Mouse (Mus musculus) kidney, adult 2 months (tissue): ENCODE data around the gene Gm20219. TPM values are rescaled to one million over a fixed set of nuclear protein-coding genes. Genes with fewer than 3 reads are reported as not detected.

Experiments
- DNase-seq: peaks from one replicate; pipeline ENCODE4 v3.0.0; 2021
- H3K27ac ChIP-seq: fragments of 200-500 bp; 2 replicates; pipeline ENCODE4 v1.5.1; 2012; ENCODE audit warnings: low read depth, low read length, control low read depth, inconsistent platforms; ENCODE audit not compliant: insufficient read depth
- H3K27me3 ChIP-seq: fragments of 200-500 bp; replicated peaks from 2 replicates; pipeline ENCODE4 v1.6.1; 2012; ENCODE audit warnings: mild to moderate bottlenecking, moderate library complexity, low read length, inconsistent platforms; ENCODE audit not compliant: control insufficient read depth, insufficient read depth
- H3K36me3 ChIP-seq: fragments of 200-500 bp; 2 replicates; pipeline ENCODE4 v1.6.1; 2012; ENCODE audit warnings: mild to moderate bottlenecking, moderate library complexity, low read length, inconsistent platforms; ENCODE audit not compliant: control insufficient read depth, insufficient read depth
- H3K4me1 ChIP-seq: fragments of 200-500 bp; 2 replicates; pipeline ENCODE4 v1.6.1; 2011; ENCODE audit warnings: low read length; ENCODE audit not compliant: control insufficient read depth, insufficient read depth
- H3K4me3 ChIP-seq: fragments of 200-500 bp; 2 replicates; pipeline ENCODE4 v1.5.1; 2011; ENCODE audit warnings: mild to moderate bottlenecking, low read depth, low read length, control low read depth; ENCODE audit not compliant: insufficient read depth
- CTCF ChIP-seq: fragments of 200-500 bp; conservative IDR thresholded peaks from 2 replicates; pipeline ENCODE4 v1.5.1; 2011; ENCODE audit warnings: low read depth, mild to moderate bottlenecking, control low read depth, low read length, moderate library complexity, mixed read lengths; ENCODE audit not compliant: insufficient read depth, insufficient read length
- POLR2A ChIP-seq: fragments of 200-500 bp; IDR thresholded peaks from one replicate; pipeline ENCODE4 v1.6.1; 2011; ENCODE audit warnings: low read depth, low read length, control low read depth
- WGBS: fragments of 180-500 bp; shearing (Covaris S2); methylation state at CpG from one replicate; pipeline ENCODE4 v1.1.7; 2018; 5-methylcytosine and 5-hydroxymethylcytosine counted together
- polyA plus RNA-seq: library from polyadenylated mRNA; depleted of rRNA; stranded (reverse); fragments of >200 nt; gene quantifications from 2 replicates; pipeline ENCODE4 v1.2.3, GENCODE M21; 2012

The Gm20219 gene
- polyA plus RNA-seq, 1 experiment: 2.1 TPM

GRCm38 (mm10) chr17:56546576-56546975 lies 7.6 kb downstream of the Gm20219 start:
- TF ChIP-seq POLR2A (no peak), CTCF (no peak)
- H3K27ac ChIP-seq: no peak overlapping the region
- 82% methylated on average over 5 of the region's 5 CpGs for WGBS
- H3K27me3 ChIP-seq: no peaks in the 10 kb centered on the region
- no peak for DNase-seq
- H3K4me3 ChIP-seq: no peak overlapping the region
- no peaks in the 10 kb centered on the region for H3K4me1 ChIP-seq
- no peaks in the 10 kb centered on the region for H3K36me3 ChIP-seq

- TF ChIP-seq POLR2A (no peak), CTCF (no peak)
- no peaks in the 10 kb centered on the region for H3K4me1 ChIP-seq
- H3K36me3 ChIP-seq: no peaks in the 10 kb centered on the region
- WGBS: 89% methylated on average over 1 of the region's 1 CpGs
- no peaks in the 10 kb centered on the region for H3K27me3 ChIP-seq
- DNase-seq: no peak
- H3K27ac ChIP-seq: no peak overlapping the region
- H3K4me3 ChIP-seq: no peak overlapping the region
Measured at GRCm38 (mm10) chr17:56545945-56546344, 8.2 kb downstream of the Gm20219 start.

- Histone ChIP-seq H3K4me1 (no peaks in the 10 kb centered on the region), H3K27me3 (no peaks in the 10 kb centered on the region), H3K36me3 (no peaks in the 10 kb centered on the region), H3K4me3 (no peak overlapping the region), H3K27ac (no peak overlapping the region)
- no peak for TF ChIP-seq CTCF
- no peak for TF ChIP-seq POLR2A
- no peak for DNase-seq
- WGBS: 67% methylated on average over 7 of the region's 7 CpGs
Measured at GRCm38 (mm10) chr17:56544699-56545387, 9.3 kb downstream of the Gm20219 start.

GRCm38 (mm10) chr17:56543684-56544224 lies 10.4 kb downstream of the Gm20219 start:
- no peak for DNase-seq
- Histone ChIP-seq H3K36me3 (no peaks in the 10 kb centered on the region), H3K4me3 (no peak overlapping the region), H3K27me3 (no peaks in the 10 kb centered on the region), H3K27ac (no peak overlapping the region), H3K4me1 (no peaks in the 10 kb centered on the region)
- 87% methylated on average over 3 of the region's 3 CpGs for WGBS
- no peak for TF ChIP-seq POLR2A
- no peak for TF ChIP-seq CTCF

GRCm38 (mm10) chr17:56542736-56543135 lies 11.5 kb downstream of the Gm20219 start:
- WGBS: 46% methylated on average over 8 of the region's 8 CpGs

GRCm38 (mm10) chr17:56540562-56540975 lies 13.6 kb downstream of the Gm20219 start:
- 34% methylated on average over 6 of the region's 6 CpGs for WGBS
- Histone ChIP-seq H3K27me3 (no peaks in the 10 kb centered on the region), H3K4me3 (no peak overlapping the region), H3K36me3 (no peaks in the 10 kb centered on the region), H3K27ac (no peak overlapping the region), H3K4me1 (no peaks in the 10 kb centered on the region)
- TF ChIP-seq POLR2A (no peak), CTCF (no peak)
- DNase-seq: no peak

More at GRCm38 (mm10) chr17:56542736-56543135, 11.5 kb downstream of the Gm20219 start:
- Histone ChIP-seq H3K36me3 (no peaks in the 10 kb centered on the region), H3K4me3 (no peak overlapping the region), H3K27ac (no peak overlapping the region), H3K27me3 (no peaks in the 10 kb centered on the region), H3K4me1 (no peaks in the 10 kb centered on the region)
- no peak for DNase-seq
- TF ChIP-seq CTCF (no peak), POLR2A (no peak)

- H3K36me3 ChIP-seq: no peaks in the 10 kb centered on the region
- no peak for TF ChIP-seq POLR2A
- TF ChIP-seq CTCF: no peak
- WGBS: 35% methylated on average over 8 of the region's 8 CpGs
- H3K27me3 ChIP-seq: no peaks in the 10 kb centered on the region
- no peaks in the 10 kb centered on the region for H3K4me1 ChIP-seq
- no peak overlapping the region for H3K4me3 ChIP-seq
- H3K27ac ChIP-seq: no peak overlapping the region
- DNase-seq: no peak
Measured at GRCm38 (mm10) chr17:56537912-56538311, 16.3 kb downstream of the Gm20219 start.

GRCm38 (mm10) chr17:56536874-56537273 lies 17.3 kb downstream of the Gm20219 start:
- H3K4me1 ChIP-seq: no peaks in the 10 kb centered on the region
- WGBS: 66% methylated on average over 3 of the region's 3 CpGs
- TF ChIP-seq POLR2A (no peak), CTCF (no peak)
- H3K27me3 ChIP-seq: no peaks in the 10 kb centered on the region
- no peaks in the 10 kb centered on the region for H3K36me3 ChIP-seq
- H3K27ac ChIP-seq: no peak overlapping the region
- H3K4me3 ChIP-seq: no peak overlapping the region
- no peak for DNase-seq
